Mouse (Mus musculus) left cerebral cortex, postnatal 10 days (tissue): ENCODE measurements around the gene Celf1. TPM values are rescaled to one million over a fixed set of nuclear protein-coding genes. Genes with fewer than 3 reads are reported as not detected.

Source experiments
- DNase-seq, 2 experiments: peaks; one replicate each; pipeline ENCODE4 v3.0.0; 2021 to 2022; ENCODE audit warnings: low spot score in 2 of 2, mixed read lengths in 1 of 2; ENCODE audit errors: extremely low spot score in 1 of 2
- intact Hi-C: fragments of 180-260 bp; cut with DNase I; formaldehyde crosslinking; loops from one replicate; pipeline ENCODE4 v1.15.1; 2025
- total RNA-seq, 2 experiments: library from RNA; stranded (reverse); gene quantifications; 2 replicates each; pipeline ENCODE4 v1.2.3; 2021

Celf1 gene
- total RNA-seq, 2 experiments from 2014 or later, result 125 to 129 TPM

DNA sequence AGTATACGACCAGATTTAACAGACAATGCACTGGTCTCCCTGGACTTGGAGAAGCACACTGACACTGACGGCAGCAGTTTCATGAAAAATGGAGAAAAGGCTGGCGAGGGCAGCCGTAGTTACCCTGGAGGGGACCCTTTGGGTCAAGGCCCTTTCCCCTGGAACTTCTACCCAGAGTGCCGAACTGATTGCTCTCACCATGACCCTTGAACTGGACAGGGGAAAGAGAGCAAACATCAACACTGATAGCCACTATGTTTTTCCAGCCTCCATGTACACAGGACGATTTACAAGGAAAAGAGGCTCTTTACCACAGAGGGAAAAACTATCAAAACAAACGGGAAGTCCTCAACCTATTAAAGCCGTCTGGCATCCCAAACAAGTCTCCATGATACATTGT, 8.4 kb upstream of the Celf1 start:
- intact Hi-C loops, result no loop called here
- DNase-seq, result no peak

DNA sequence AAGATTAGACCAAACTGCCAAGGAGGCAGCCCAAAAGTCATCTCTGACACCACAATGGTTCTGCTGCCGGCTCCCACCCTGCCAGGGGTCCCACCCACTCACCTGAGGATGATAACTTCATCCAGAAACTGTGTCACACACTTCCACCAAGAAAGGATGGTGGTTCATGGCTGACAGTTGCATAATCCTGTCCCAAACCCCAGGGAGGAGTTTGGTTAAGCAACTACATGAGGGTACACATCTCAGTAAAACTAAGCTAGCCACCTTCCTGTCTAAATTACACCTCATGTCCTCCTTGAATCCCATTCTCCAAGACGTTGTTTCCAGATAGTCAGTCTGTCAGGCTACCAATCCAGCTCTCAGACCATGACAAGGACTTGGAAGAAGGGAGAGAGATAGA, 7.9 kb upstream of the Celf1 start:
- intact Hi-C loops, result no loop called here

DNA sequence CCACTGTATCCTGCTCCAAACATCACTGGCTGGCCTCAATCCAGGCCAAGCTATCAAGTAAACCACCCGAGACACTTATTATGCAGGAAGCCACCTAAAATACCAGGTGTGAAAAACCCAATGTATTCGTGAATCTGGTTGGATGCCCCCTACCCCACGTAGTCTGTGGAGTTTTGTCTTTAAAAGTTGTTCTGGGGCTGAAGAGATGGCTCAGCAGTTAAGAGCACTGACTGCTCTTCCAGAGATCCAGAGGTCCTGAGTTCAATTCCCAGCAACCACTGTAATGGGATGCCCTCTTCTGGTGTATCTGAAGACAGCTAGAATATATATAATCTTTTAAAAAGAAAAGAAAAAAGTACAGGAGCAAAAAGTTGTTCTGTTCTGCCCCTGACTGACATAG, 1.8 kb upstream of the Celf1 start:
- intact Hi-C loops, result no loop called here
- no peak for DNase-seq

More for the DNA sequence above, 7.9 kb upstream of the Celf1 start:
- DNase-seq, result no peak

DNA sequence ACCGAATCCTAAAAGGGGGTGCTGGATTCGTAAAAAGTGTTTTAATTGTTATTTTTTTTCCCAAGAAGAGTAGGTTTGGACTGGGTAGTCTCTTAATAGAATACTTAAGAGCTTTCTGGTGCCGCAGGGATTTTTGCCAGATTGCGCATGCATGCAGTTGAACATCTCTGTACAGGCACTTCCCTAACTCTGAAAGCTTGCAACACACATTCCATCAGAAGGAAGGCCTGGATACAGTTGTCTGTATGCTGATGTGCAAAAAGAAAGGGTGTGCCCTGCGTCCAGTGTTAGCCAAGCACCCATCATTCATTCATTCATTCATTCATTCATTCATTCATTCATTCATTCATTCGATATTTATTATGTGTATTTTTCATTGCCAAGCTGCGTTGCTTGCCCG, 432 bp upstream of the Celf1 start:
- peak in 1 of 2 experiments; percentile 33 for DNase-seq
- intact Hi-C loops, result no loop called here

DNA sequence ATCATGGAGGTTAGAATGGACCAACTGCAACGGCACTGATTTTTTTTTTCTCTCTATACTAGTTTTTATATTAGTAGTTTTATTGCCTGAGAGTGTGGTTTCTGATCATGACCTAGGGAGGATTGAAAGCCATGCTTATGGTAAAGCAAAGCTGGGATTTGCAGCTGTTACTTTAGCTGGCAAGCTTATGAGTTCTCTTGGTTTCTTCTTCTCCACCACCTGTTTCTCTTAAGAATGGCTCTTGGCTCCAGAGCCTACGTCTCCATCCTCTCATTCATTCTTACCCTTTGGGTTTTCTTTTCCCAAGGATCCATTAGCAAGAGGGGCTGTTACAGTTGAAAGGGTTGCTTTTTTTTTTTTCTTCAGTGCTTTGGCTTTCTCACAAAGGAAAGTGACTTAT, 1.6 kb downstream of the Celf1 start:
- no peak for DNase-seq
- intact Hi-C loops, result no loop called here

DNA sequence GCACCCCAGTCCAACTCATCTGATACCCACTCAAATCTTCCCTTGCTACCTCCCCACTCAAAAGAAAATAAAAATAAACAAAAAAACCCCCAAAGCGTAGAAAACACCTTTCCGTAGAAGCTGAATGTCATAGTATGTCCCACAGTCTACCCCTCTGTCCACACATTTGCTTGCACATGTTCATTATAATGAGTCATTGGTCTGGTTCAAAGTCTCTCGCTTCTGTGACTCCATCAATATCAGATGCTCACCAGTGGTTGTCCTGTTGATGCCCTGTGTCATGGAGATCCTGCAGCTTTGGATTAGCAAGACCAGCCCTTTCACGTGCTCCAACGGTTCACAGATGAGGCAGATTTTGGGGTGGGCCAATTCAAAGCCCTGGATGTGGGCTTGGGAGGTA, 10.0 kb downstream of the Celf1 start:
- intact Hi-C loops, result no loop called here
- no peak for DNase-seq

DNA sequence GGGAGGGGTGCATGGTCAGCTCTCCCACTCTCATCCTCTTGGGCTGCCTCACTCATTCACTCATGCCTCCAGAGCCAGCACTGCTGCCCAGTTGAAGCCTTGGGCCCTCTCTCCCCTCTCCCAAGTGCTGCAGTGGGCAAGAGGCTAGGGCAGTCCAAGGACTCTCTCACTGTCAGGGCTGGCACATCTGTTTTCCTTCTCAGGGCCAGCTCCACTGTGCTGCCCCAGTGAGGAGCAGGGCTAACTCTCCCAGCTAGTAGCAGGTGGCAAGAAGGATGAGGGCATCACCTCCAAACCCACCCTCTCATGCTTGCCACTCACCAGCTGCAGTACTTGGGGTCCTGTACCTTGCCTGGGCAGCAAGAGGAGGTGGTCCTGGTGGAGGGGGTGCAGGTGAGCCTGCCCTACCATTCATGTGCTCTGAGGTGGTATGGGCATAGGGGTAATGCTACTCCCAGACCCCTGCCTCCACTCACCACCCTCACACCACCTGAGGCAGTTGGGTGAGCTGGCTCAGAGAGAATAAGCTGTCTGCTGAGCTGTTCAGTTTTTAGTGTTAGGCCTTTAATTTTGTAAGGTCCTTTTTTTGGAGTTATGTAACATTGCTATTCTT, 10.5 kb downstream of the Celf1 start:
- intact Hi-C loops, result no loop called here

DNA sequence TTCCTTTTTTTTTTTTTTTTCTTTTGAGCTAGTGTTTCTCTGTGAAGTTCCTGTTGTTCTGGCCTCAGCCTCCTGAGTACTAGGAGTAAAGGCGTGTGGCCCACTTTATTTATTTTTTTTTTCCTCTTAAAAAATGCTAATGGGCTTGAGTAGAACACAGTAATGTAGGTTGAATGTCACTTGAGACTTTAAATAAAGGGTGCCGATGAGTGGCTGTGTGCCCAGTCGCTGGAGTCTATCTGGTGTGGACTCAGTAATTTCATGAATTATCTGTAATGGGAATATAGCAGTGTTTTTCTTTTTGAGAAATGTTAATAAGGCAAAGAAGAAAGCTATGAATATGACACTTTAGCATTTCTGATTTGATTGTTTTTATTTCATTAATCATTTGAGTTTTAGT, 13.3 kb downstream of the Celf1 start:
- DNase-seq, result no peak
- intact Hi-C loops, result no loop called here

More for the DNA sequence above, 10.5 kb downstream of the Celf1 start:
- DNase-seq, result no peak

DNA sequence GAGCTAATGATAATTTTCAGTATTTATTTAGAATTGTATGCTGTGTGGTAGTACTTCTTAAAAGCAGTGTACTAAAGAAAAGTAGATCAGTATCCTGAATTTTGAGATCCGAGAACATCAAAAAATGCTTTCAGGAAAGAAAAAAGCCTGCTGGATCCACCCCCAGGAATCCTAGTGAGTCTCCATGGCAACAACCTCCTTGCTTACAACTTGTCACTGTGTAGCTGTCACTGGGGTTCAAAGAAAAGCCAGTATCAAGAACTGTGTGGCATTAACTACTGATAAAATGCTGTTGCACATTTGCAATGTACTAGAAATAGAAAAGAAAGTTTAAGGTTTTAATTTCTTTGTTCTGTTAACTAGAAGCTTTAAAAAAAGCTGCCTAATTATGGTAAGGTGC, 15.9 kb downstream of the Celf1 start:
- intact Hi-C loops, result no loop called here
- DNase-seq, result no peak

DNA sequence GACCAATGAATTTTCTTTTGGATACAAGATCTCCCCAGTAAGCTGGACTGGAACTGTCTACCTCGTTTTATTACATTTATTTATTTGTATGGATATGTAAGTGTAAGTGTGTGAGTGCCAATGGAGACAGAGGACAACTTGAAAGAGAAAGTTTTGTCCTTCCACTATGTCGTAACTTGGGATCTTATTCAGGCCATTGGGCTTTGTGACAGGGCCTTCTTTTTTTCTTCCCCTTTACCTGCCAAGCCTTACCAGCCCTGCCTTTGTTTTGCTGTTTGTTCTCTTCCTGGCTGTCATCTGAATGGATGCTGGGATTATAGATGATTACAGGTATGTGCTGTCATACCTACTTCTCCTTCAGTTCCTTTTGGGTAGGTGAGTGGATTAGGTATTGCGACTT, 18.7 kb downstream of the Celf1 start:
- intact Hi-C loops, result no loop called here
- no peak for DNase-seq

DNA sequence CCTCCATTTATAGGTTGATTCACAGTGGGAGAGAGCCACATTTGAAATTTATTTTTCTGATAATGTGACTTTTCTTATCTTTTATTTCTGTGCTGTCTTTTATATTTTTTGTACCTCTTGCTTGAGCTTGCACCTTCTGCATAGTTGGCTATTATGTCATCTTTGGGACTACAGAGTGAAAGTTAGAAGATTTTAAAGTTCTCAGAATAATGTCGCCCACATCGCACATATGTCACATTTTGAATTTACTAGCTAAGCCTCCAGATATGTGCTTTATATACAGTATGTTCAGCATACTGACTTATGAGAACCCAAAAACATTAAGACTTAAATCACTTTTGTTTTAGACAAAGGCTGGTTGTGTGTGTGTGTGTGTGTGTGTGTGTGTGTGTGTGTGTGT, 19.8 kb downstream of the Celf1 start:
- no peak for DNase-seq
- intact Hi-C loops, result no loop called here

DNA sequence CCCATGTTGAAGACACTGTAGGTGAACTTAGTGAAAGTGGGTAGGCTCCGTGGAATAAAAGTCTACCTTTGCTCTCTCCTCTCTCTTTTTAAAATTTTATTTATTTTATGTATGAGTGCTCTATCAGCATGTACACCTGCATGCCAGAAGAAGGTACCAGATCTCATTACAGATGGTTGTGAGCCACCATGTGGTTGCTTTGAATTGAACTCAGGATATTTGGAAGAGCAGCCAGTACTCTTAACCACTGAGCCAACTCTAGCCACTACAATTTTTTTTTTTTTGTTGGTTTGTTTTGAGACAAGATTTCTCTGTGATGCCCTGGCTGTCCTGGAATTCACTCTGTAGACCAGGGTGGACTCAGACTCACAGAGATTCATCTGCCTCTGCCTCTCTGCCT, 23.1 kb downstream of the Celf1 start:
- intact Hi-C loops, result no loop called here
- DNase-seq, result no peak

DNA sequence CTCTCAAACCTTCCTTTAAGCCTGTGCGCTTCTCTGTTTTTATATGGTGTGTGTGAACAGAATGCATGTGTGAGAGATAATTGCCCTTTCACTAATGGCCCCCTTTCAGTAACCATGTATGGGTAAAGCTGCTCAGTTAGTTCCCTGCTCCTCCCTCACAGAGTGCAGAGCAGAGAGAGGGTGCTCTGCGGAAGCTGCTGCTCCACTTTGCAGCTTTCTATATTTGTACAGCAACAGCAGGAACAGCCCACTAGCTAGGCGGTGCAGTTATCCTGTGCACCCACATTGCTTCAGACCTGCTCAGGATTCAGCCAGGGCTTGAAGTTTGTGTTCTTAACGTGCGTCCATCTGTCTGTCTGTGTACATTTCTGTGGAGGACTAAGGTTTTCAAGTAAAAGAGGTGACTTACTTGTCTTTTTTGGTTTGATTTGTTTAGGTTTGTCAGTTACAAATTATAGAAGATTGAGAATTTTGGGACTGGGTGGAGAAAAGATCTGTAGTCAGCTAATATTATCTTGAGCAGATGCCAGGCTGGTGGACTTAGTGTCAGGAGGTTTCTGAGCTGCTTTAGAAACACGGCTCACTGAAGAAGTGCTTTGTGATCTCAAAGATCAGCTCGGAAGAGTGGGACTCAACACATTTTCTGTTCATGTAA, 24.8 kb downstream of the Celf1 start:
- DNase-seq, result peak; percentile 44 to 68
- intact Hi-C loops, result no loop called here

DNA sequence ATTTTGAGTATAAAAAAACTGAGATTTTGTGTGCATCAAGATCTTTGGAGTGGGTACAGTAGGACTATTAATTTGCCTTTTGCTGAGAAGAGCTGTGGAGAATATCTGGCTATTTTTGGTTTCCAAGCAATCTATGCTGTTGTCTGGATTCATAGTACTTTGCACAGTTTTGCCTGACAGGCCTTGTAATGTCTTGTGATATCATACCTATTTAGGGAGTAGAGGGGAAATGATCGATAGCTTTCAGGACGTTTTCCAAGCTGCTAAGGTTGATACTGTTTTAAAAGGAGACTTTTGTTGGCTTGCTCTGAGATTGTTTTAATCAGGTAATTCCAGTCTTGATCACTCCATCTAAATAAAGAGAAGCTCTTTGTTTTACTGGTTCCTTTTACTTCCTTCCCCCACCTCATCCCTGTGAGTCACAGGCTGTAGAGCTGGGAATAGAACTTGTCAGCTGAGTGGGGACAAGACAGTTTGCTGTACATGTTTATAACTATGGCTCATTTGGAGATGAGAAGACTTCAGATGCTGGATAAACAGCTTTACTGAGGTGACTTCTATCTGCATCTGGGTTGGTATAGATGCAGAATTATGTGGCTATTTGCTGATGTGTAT, 25.4 kb downstream of the Celf1 start:
- intact Hi-C loops, result no loop called here
- no peak for DNase-seq

DNA sequence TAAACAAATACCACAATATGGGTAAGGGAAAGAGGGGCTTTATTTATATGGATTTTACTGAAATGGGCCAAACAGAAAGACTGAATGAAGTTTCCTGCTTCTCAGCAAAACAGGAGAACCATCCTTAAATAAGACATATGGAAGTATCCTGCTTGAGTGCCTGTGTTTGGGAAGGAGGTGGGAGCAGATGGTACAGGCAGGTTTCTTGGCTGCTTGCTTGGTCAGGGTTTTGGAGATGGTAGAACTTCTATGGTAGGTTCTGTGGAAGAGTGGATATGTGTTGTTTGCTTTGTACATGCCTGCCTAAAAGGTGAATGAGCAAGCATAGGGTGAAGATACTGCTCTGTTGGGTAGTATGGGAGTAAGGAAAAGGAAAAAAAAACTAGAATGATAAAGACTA, 30.4 kb downstream of the Celf1 start:
- DNase-seq, result no peak
- intact Hi-C loops, result no loop called here

DNA sequence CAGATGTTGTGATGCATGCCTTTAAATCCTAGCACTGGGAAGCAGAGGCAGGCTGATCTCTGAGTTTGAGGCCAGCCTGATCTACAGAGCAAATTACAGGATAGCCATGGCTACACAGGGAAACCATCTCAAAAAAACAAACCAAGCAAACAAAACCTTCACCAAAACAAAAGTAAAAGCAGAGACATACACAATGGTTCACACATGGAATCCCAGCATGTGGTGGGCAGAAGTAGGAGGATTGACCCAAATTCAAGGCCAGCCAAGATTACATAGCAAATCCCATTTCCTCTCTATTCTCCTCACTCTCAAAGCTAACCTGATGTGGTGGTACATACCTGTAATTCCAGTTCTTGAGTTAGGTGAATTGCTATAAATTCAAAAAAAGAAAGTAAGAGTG, 33.9 kb downstream of the Celf1 start:
- no peak for DNase-seq
- intact Hi-C loops, result no loop called here

DNA sequence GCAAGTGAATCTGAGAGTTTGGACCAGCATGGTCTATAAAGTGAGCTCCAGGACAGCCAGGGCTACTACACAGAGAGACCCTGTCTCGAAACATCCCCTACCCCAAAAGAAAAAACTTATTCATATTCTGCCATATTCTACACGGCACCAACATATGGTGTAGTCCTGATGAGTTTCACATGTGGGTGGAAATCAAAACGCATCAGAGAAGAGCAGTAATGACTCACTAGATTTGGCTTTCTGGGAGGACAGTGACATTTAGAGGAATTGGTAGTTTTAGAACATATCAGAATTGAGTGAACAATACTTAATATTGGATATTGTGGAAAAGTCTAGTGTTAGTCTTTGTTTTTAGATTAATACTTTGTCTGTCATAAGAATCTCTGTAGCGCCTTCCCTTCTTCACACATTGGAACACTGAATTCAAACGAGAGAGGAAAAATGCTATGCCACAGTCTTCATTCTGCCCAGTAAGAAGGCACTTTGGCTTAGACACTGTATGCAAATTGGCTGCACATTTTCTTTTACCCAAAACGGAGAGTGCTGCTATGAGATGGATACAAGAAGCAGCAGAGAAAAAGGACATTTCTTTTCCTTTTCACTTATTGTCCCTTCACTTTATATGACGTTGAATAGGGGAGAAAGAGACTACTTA, 35.1 kb downstream of the Celf1 start:
- DNase-seq, result no peak
- intact Hi-C loops, result no loop called here

DNA sequence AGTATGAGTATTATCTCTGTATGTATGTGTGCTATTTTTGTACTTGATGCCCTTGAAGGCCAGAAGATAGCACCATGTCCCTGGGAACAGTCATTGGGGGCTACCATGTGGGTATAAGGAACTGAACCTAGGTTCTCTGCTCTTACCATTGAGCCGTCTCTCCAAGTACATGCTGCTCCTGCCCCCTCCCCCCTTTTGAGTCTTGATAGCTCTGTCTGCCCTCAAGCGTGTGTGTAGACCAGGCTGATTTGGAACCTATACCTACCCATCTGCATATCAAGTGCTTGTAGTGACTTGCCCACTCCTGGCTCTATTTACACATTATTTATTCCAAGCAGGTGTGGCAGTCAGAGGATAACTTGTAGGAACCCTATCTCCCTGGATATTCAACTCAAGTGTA, 36.4 kb downstream of the Celf1 start:
- intact Hi-C loops, result no loop called here
- DNase-seq, result no peak

DNA sequence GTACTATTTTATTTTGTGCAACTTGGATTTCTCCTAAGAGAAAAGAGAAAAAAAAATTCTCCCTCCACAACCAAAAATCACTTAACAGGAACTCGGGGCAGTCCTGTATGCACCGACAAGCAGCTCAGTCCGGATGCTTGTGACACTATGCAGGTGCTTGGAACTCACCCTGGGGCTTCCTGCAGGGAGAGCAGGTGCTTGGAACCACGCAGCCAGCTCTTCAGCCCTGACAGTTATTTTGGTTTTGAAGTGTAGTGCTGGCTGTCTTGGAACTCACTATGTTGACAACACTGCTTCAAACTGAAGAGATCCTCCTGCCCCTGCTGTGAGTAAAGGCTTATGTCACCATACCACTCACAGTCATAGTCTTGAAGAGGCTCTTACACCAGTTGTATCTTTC, 37.1 kb downstream of the Celf1 start:
- no peak for DNase-seq
- intact Hi-C loops, result no loop called here

DNA sequence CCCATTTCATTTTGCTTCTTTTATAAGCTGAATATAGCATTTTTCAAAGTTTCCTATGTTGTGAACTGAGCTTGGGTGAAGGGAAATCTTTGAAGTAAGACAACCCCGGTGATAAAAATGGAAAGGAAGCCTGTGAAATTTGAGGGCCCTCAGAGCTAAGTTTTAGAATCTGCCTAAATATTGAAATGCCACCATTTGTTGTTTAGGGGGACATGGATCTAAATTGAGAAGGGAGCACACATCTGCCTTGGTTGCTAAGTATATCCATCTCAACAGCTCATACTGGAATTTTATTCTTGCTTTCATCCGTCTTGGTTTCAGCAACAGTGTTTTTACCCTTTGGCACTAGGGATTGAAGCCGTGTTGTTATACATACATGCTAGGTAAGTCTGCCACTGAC, 45.9 kb downstream of the Celf1 start:
- DNase-seq, result no peak
- intact Hi-C loops, result no loop called here
